Mouse (Mus musculus) leukemia stem cell, adult 10-12 weeks (primary cell): ENCODE data around the gene Gm20855. TPM values are rescaled to one million over a fixed set of nuclear protein-coding genes. Genes with fewer than 3 reads are reported as not detected.

ENCODE experiments used
- polyA plus RNA-seq: library from polyadenylated mRNA; stranded (reverse); fragments of >175 nt; gene quantifications from 2 replicates; pipeline ENCODE4 v1.2.3, GENCODE M21; 2012; ENCODE audit warnings: low replicate concordance

The Gm20855 gene
- polyA plus RNA-seq, result not detected in 2 replicates

DNA sequence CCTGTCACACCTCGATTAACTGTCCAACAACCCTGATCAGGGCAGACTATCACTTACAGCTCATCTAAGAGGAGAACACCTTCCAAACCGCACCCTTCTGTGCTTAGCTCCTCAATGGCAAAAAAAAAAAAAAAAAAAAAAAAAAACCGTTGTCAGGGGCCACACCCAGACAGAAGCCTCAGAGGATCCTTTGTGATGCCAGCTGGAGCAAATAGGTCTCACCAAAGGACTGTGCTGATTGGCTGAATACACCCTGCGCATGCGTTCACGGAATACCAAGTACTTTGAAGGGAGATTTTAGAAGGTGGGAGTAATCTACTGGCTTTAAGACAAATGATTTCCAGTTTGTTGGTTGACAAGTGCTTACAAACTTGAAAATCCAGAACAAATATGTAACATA lies at the start of gene Gm20855:
Gene Gm20855 (minus strand): TSS at position 101 of the 400 bp plus-strand sequence.

